Mouse (Mus musculus) retina, postnatal 1 day (tissue): ENCODE measurements around the gene Tbx1.

Experiments used
- DNase-seq: peaks from one replicate; pipeline ENCODE4 v3.0.0-alpha.2; 2012

Tbx1 gene

GRCm38 (mm10) chr16:18586906-18587546, 3.4 kb downstream of the Tbx1 start:
- no peak for DNase-seq

- DNase-seq: peak; percentile 43
Measured at GRCm38 (mm10) chr16:18586076-18586905, 4.2 kb downstream of the Tbx1 start.

DNA sequence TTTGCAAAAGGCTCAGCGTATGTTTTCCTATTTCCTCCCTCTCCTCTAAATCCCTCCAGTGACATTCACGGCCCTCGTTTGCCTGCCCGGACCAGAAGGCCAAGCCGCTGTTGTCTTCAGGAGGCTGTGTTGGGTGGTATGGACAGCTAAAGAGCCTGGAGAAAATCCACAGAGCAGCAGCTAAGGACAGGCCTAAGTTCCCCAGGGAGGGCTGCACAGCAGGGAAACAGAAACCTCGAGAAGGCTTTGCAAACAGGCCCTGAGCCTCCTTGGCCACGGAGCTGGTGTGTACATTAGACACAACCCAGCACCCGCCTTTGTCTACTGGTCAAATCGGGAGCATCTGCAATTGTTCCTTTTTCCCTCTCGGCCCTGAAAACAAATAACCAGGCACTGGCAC, 4.8 kb downstream of the Tbx1 start:
- DNase-seq: peak; percentile 30

GRCm38 (mm10) chr16:18584901-18585510, 5.5 kb downstream of the Tbx1 start:
- DNase-seq: no peak

DNA sequence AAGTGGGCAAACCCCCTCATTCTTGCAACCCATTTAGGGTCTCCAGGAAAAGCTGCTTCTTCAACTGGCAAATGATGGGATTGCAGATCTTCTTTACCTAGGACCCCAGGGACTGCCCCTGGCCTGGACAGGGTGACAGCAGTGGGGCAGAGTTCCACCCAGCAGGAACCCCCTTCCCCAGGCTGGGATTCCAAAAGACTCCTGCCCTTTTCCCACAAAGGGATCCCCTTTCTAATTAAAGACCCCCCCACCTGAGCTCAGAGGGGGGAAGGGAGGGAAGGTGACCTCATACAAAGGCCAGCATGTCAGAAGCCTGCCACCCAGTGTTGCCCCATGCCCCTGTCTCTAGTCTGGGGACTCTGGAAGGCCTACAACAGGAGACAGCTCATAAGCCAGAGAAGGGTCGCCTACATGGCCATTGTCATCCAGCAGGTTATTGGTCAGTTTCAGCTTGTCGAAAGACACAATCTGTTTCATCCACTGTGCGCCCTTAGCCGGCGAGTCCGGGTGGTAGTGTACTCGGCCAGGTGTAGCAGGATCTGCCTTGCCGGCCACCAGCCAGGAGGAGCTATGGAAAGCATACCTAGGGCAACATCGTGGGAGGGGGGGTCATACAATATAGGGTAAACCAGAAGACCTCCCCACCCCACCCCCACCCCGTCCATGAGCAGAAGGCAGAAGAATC, 6.7 kb downstream of the Tbx1 start:
- no peak for DNase-seq

GRCm38 (mm10) chr16:18583169-18583568, 7.3 kb downstream of the Tbx1 start:
- DNase-seq: no peak

DNA sequence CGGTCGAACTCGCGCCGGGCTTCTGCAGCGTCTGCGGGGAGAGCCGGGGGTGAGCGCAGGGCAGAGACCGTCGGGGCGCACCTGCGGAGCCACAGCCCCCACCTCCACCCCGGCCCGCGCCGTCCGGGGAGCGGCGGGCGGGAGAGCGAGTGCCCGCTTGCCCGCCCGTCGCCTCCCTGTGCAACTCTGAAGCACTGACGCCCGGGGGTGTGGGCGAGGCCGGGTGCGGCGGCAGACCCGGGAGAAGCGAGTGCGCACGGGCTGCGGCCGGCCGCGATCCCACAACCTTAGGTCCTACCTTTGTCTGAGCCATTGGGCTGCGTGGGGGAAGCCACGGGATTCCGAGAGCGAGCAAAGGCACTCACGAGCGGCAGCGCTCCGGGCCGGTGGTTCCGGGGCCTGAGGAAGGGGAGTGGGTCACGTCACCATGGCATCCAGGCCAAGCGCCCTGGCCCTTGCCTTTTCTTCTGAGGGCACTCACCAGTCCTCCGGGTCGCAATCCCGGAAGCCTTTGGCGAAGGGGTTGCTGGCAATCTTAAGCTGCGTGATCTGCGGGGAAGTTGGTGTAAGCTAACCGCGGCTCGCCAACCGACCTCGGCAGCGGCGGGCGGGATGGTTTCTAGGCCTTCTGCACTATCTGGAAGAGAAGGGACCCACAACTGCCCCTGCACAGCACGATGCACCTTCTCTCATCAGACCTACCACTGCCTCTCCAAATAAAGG, 7.9 kb downstream of the Tbx1 start:
- DNase-seq: no peak

- DNase-seq: peak; percentile 66
Measured at GRCm38 (mm10) chr16:18581623-18582205, 8.8 kb downstream of the Tbx1 start.

DNA sequence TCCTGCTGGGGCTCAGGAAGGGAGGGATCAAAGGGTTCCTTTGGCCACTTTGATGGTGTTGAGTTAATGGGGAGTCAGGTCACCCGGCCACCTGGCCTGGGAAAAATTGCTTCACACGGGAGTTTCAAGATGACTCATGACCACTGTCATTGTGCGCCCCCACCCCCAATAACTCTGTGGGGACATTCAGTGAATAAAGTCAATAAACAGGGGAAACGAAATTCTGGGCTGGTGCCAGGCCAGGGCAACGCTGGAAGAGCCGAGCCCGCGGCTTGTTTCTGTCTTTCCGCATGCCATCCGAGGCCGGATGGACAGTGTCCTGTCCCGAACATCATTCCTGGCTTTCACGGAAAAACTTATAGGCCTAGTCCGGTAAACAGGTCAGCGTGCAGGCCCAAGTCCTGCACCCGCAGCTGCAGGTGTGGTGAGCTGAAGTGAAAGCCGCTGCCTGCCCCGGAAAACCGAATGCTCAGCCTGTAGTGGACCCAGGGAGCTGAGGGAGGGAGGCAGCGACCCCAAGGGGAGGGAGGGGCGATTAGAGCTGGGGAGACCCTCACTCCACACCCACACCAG, 9.3 kb downstream of the Tbx1 start:
- DNase-seq: no peak

GRCm38 (mm10) chr16:18580389-18580788, 10.1 kb downstream of the Tbx1 start:
- no peak for DNase-seq

DNA sequence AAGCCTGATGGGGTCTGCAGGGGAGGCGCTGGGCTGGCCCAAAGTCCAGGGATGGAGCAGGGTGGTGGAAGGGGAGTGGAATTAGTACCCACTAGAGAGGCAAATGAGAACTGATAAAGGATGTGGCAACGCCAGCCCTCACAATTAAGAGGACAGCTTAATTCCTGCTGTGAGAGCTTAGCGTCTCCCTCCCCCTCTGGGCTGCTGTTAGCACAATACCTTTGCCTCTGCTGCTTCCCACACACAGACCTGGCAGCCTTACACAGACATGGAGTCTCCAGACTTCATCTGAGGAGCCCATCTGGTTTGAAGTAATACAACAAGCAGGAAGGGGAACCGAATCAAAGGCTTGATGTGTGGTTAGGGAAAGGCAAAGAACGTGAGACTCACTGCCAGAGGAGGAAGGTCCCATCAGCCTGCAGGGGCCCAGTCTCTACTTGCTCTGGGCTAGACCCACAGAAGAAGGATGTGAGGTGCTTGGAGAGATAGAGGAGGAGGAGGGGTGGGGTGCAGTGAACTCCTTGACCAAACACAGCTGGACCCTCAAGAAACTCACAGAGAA, 12.8 kb downstream of the Tbx1 start:
- DNase-seq: peak; percentile 37

- no peak for DNase-seq
Measured at GRCm38 (mm10) chr16:18577071-18577470, 13.4 kb downstream of the Tbx1 start.

DNA sequence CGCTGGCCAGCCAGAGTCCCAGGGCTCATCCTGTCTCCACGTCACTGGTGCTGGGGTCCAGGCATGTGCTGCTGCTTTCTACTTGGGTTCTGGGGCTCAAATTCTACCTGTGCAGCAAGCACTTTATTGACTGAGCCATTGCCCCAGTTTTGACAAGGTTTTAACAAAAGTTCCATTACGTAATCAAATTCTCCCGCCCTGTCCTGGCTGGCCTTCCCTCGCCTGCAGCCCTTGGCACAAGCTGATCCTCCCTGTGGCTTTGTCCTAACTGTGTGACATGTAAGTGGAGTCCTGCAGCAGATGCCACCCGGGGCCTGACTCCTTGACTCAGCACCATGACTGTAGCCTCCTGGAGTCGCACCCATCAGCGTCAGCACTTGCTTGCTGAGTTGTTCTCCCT, 16.3 kb downstream of the Tbx1 start:
- no peak for DNase-seq

- DNase-seq: no peak
Measured at GRCm38 (mm10) chr16:18568599-18568998, 21.9 kb downstream of the Tbx1 start.

- no peak for DNase-seq
Measured at GRCm38 (mm10) chr16:18564472-18564871, 26.0 kb downstream of the Tbx1 start.

- DNase-seq: no peak
Measured at GRCm38 (mm10) chr16:18556461-18556860, 34.0 kb downstream of the Tbx1 start.

- no peak for DNase-seq
Measured at GRCm38 (mm10) chr16:18555235-18555935, 35.1 kb downstream of the Tbx1 start.

DNA sequence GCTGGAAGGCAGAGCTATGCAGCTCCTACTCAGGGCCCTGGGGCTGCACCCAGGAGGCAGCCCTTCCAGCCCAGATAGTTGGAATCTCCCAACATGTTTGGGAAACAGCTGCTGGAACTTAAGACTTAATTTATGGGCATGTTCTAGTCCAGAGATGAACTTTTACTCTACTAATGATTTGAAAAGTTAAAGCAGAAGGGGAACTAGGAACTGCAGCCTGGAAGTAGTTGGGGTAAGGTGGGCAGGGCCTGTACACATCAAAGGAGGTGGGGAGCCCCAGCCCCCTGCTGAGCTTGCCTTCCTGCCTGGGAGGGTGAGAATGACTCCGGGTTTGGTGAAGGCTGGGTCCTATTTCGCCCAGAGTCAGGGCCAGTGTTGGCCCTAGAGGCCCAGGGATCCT, 35.8 kb downstream of the Tbx1 start:
- no peak for DNase-seq

DNA sequence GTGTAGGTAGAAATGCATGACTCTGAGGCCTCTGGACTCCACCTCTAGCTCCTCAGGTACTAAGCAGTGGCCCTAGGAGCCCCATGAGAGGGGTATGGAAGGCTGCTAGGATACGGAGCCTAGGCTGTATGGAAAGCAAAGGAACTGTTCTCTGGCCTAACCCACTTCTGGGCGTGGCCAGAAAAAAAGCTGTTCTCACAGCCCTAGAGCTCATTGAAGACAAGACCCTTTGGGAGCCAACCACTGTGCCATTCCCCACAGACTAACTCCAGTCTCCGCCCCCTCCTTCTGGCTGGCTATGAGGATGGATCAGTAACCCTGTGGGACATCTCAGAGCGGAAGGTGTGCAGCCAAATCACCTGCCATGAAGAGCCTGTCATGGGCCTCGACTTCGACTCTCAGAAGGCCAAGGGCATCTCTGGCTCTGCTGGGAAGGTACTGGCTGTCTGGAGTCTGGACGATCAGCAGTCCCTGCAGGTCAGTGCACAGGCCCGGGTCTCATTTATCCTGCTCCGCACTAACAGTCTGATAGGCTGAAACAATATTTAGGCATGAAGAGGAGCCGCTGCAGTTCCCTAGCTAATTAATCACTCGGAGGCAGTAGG, 38.3 kb downstream of the Tbx1 start:
- no peak for DNase-seq

DNA sequence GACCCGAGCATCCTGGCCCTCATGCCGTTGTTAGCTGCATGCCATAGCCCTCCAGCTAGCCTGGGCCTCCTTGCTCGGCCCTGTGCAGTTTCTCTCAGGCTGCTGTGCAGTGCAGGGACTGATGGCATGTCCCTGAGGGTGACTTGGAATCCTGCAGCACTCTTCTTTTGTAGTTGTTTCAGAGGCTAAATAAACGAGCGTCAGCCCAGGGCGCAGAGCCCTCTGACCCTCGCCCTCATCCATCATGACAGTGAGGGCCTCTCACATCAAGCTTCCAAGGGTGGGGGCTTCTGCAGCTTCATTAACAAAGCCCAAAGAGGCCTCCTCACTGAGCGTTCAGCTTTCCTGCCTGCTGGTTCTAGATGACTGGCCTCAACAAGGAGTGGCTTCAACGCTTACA, 38.9 kb downstream of the Tbx1 start:
- no peak for DNase-seq

GRCm38 (mm10) chr16:18547891-18548290, 42.6 kb downstream of the Tbx1 start:
- peak; percentile 41 for DNase-seq
